Mouse (Mus musculus) testis, postnatal 14 days (tissue): ENCODE results near the gene Psrc1.

Experiments
- DNase-seq: peaks from one replicate; pipeline ENCODE4 v3.0.0; 2021; ENCODE audit warnings: low spot score

Gene Psrc1

GRCm38 (mm10) chr3:108423844-108424801 lies 40.5 kb downstream of the Psrc1 start:
- no peak for DNase-seq

GRCm38 (mm10) chr3:108424944-108425623 lies 41.4 kb downstream of the Psrc1 start:
- no peak for DNase-seq

- DNase-seq, result no peak
These were observed 42.0 kb downstream of the Psrc1 start for GRCm38 (mm10) chr3:108425624-108426018.

GRCm38 (mm10) chr3:108432542-108433187 lies 49.0 kb downstream of the Psrc1 start:
- no peak for DNase-seq

- no peak for DNase-seq
These were observed 49.7 kb downstream of the Psrc1 start for GRCm38 (mm10) chr3:108433188-108433880.

- no peak for DNase-seq
These were observed 50.3 kb downstream of the Psrc1 start for GRCm38 (mm10) chr3:108433881-108434495.

GRCm38 (mm10) chr3:108435701-108436379 lies 52.2 kb downstream of the Psrc1 start:
- DNase-seq, result no peak

GRCm38 (mm10) chr3:108436380-108436714 lies 52.7 kb downstream of the Psrc1 start:
- no peak for DNase-seq
